Mouse (Mus musculus) embryonic facial prominence, embryonic 15.5 days (tissue): Measurements from ENCODE around the gene Olfml2b. TPM values are rescaled to one million over a fixed set of nuclear protein-coding genes. Genes with fewer than 3 reads are reported as not detected.

Experiments
- ATAC-seq: fragments of 200-750 bp; cut with Nextera tagmentation; 2 replicates; pipeline ENCODE4 v1.8.0; 2017; ENCODE audit warnings: low read depth, moderate TSS enrichment; ENCODE audit not compliant: insufficient number of reproducible peaks, low FRiP score, low TSS enrichment
- H3K27ac ChIP-seq: fragments of 300-500 bp; sonication (generic); replicated peaks from 2 replicates; pipeline ENCODE4 v1.5.1; 2015; ENCODE audit warnings: mild to moderate bottlenecking, inconsistent platforms
- H3K27me3 ChIP-seq: fragments of 300-500 bp; sonication (generic); 2 replicates; pipeline ENCODE4 v1.6.1; 2015; ENCODE audit warnings: inconsistent platforms
- H3K36me3 ChIP-seq: fragments of 300-500 bp; sonication (generic); 2 replicates; pipeline ENCODE4 v1.6.1; 2015; ENCODE audit warnings: mild to moderate bottlenecking, inconsistent platforms
- H3K4me1 ChIP-seq: fragments of 300-500 bp; sonication (generic); 2 replicates; pipeline ENCODE4 v1.6.1; 2015; ENCODE audit warnings: inconsistent platforms
- H3K4me2 ChIP-seq: fragments of 300-500 bp; sonication (generic); replicated peaks from 2 replicates; pipeline ENCODE4 v1.6.1; 2015; ENCODE audit warnings: mild to moderate bottlenecking, inconsistent platforms
- H3K4me3 ChIP-seq: fragments of 300-500 bp; sonication (generic); replicated peaks from 2 replicates; pipeline ENCODE4 v1.5.1; 2015; ENCODE audit warnings: mild to moderate bottlenecking, inconsistent platforms
- H3K9ac ChIP-seq: fragments of 300-500 bp; sonication (generic); 2 replicates; pipeline ENCODE4 v1.6.1; 2015; ENCODE audit warnings: inconsistent platforms
- H3K9me3 ChIP-seq: fragments of 300-500 bp; sonication (generic); replicated peaks from 2 replicates; pipeline ENCODE4 v1.6.1; 2016; ENCODE audit warnings: inconsistent platforms
- WGBS: fragments of 180-500 bp; shearing (Covaris S2); methylation state at CpG from one replicate; pipeline ENCODE4 v1.1.7; 2015; 5-methylcytosine and 5-hydroxymethylcytosine counted together
- polyA plus RNA-seq: library from polyadenylated mRNA; unstranded; fragments of >200 nt; fragmentation: Nextera tagmentation; extraction: Ambion mirVana; gene quantifications from 2 replicates; pipeline ENCODE4 v1.2.1, GENCODE M21; 2015

Olfml2b gene
- polyA plus RNA-seq, 1 experiment from 2014 or later, result 30.6 TPM

- ATAC-seq, result no peak
- Histone ChIP-seq H3K4me1 (peaks cover 25% of the 10 kb centered on the region; the same call in 1 of the 2 replicates), H3K27me3 (no peaks in the 10 kb centered on the region), H3K27ac (no peak overlapping the region), H3K9ac (no peak overlapping the region), H3K4me2 (no peak overlapping the region), H3K36me3 (no peaks in the 10 kb centered on the region), H3K4me3 (no peak overlapping the region), H3K9me3 (no peaks in the 10 kb centered on the region)
- 72% methylated on average over 6 of the region's 6 CpGs for WGBS
Observed at GRCm38 (mm10) chr1:170647971-170648514, 3.7 kb downstream of the Olfml2b start.

GRCm38 (mm10) chr1:170651046-170651723 lies 6.9 kb downstream of the Olfml2b start:
- Histone ChIP-seq H3K4me1 (peaks cover 20% of the 10 kb centered on the region), H3K27ac (no peak overlapping the region), H3K4me3 (no peak overlapping the region), H3K36me3 (no peaks in the 10 kb centered on the region), H3K27me3 (no peaks in the 10 kb centered on the region), H3K9me3 (no peaks in the 10 kb centered on the region), H3K9ac (no peak overlapping the region), H3K4me2 (no peak overlapping the region)
- WGBS, result 73% methylated on average over 6 of the region's 6 CpGs
- no peak for ATAC-seq

- no peaks in the 10 kb centered on the region for H3K27me3 ChIP-seq
- H3K4me2 ChIP-seq, result no peak overlapping the region
- ATAC-seq, result no peak
- no peaks in the 10 kb centered on the region for H3K9me3 ChIP-seq
- no peak overlapping the region for H3K4me3 ChIP-seq
- H3K9ac ChIP-seq, result no peak overlapping the region
- peaks cover 20% of the 10 kb centered on the region for H3K4me1 ChIP-seq
- 72% methylated on average over 15 of the region's 15 CpGs for WGBS
- no peak overlapping the region for H3K27ac ChIP-seq
- H3K36me3 ChIP-seq, result no peaks in the 10 kb centered on the region
Observed at GRCm38 (mm10) chr1:170651989-170652740, 7.8 kb downstream of the Olfml2b start.

- WGBS, result 36% methylated on average over 5 of the region's 5 CpGs
- Histone ChIP-seq H3K9ac (no peak overlapping the region), H3K4me3 (no peak overlapping the region), H3K9me3 (no peaks in the 10 kb centered on the region), H3K27me3 (no peaks in the 10 kb centered on the region), H3K27ac (no peak overlapping the region), H3K4me2 (no peak overlapping the region), H3K4me1 (peaks cover 12% of the 10 kb centered on the region), H3K36me3 (no peaks in the 10 kb centered on the region)
- peak; percentile 80; the same call in 1 of the 2 replicates for ATAC-seq
Observed at GRCm38 (mm10) chr1:170655280-170655917, 11.1 kb downstream of the Olfml2b start.

GRCm38 (mm10) chr1:170656518-170657227 lies 12.3 kb downstream of the Olfml2b start:
- Histone ChIP-seq H3K27ac (no peak overlapping the region), H3K9ac (no peak overlapping the region), H3K9me3 (no peaks in the 10 kb centered on the region), H3K36me3 (no peaks in the 10 kb centered on the region), H3K4me1 (peaks cover 12% of the 10 kb centered on the region), H3K27me3 (no peaks in the 10 kb centered on the region), H3K4me2 (no peak overlapping the region), H3K4me3 (no peak overlapping the region)
- no peak for ATAC-seq
- WGBS, result 79% methylated on average over 11 of the region's 11 CpGs

- Histone ChIP-seq H3K9ac (no peak overlapping the region), H3K4me3 (no peak overlapping the region), H3K4me2 (no peak overlapping the region), H3K9me3 (no peaks in the 10 kb centered on the region), H3K27ac (no peak overlapping the region), H3K4me1 (peaks cover 12% of the 10 kb centered on the region), H3K36me3 (no peaks in the 10 kb centered on the region), H3K27me3 (no peaks in the 10 kb centered on the region)
- WGBS, result 53% methylated on average over 2 of the region's 2 CpGs
- no peak for ATAC-seq
Observed at GRCm38 (mm10) chr1:170657228-170657521, 12.8 kb downstream of the Olfml2b start.

GRCm38 (mm10) chr1:170657643-170658314 lies 13.4 kb downstream of the Olfml2b start:
- no peak for ATAC-seq
- Histone ChIP-seq H3K4me2 (no peak overlapping the region), H3K9ac (no peak overlapping the region), H3K4me1 (peaks cover 12% of the 10 kb centered on the region), H3K4me3 (no peak overlapping the region), H3K27ac (no peak overlapping the region), H3K9me3 (no peaks in the 10 kb centered on the region), H3K36me3 (peaks cover 2% of the 10 kb centered on the region), H3K27me3 (no peaks in the 10 kb centered on the region)
- 79% methylated on average over 13 of the region's 13 CpGs for WGBS

GRCm38 (mm10) chr1:170659260-170659659 lies 14.9 kb downstream of the Olfml2b start:
- Histone ChIP-seq H3K27me3 (no peaks in the 10 kb centered on the region), H3K4me2 (no peak overlapping the region), H3K9ac (no peak overlapping the region), H3K9me3 (no peaks in the 10 kb centered on the region), H3K36me3 (peaks cover 9% of the 10 kb centered on the region), H3K27ac (no peak overlapping the region), H3K4me3 (no peak overlapping the region), H3K4me1 (peaks cover 12% of the 10 kb centered on the region)
- ATAC-seq, result no peak
- WGBS, result 75% methylated on average over 13 of the region's 13 CpGs

GRCm38 (mm10) chr1:170664620-170665185 lies 20.4 kb downstream of the Olfml2b start:
- Histone ChIP-seq H3K9ac (no peak overlapping the region), H3K4me2 (no peak overlapping the region), H3K36me3 (peaks cover 9% of the 10 kb centered on the region), H3K9me3 (no peaks in the 10 kb centered on the region), H3K27ac (peak overlapping the region; percentile 66), H3K4me3 (no peak overlapping the region), H3K27me3 (no peaks in the 10 kb centered on the region), H3K4me1 (peaks cover 9% of the 10 kb centered on the region; the same call in 1 of the 2 replicates)
- no peak for ATAC-seq
- WGBS, result 61% methylated on average over 11 of the region's 11 CpGs

GRCm38 (mm10) chr1:170665200-170665599 lies 20.9 kb downstream of the Olfml2b start:
- WGBS, result 61% methylated on average over 7 of the region's 7 CpGs
- no peak overlapping the region for H3K9ac ChIP-seq
- no peak overlapping the region for H3K4me2 ChIP-seq
- no peak overlapping the region for H3K4me3 ChIP-seq
- peak overlapping the region; percentile 66 for H3K27ac ChIP-seq
- ATAC-seq, result peak; percentile 64; the same call in 1 of the 2 replicates
- H3K9me3 ChIP-seq, result no peaks in the 10 kb centered on the region
- H3K4me1 ChIP-seq, result peaks cover 9% of the 10 kb centered on the region; the same call in 1 of the 2 replicates
- H3K27me3 ChIP-seq, result no peaks in the 10 kb centered on the region
- H3K36me3 ChIP-seq, result peaks cover 9% of the 10 kb centered on the region
